Mouse (Mus musculus) cerebellum, postnatal 10 days (tissue): ENCODE data around the gene Fahd1.
A peak's percentile ranks its signal among the peaks of the same experiment; 100 is the strongest.

Experiments
- DNase-seq, 2 experiments: peaks; one replicate each; pipeline ENCODE4 v3.0.0; 2021; ENCODE audit warnings: mixed read lengths in 2 of 2

Gene Fahd1

DNA sequence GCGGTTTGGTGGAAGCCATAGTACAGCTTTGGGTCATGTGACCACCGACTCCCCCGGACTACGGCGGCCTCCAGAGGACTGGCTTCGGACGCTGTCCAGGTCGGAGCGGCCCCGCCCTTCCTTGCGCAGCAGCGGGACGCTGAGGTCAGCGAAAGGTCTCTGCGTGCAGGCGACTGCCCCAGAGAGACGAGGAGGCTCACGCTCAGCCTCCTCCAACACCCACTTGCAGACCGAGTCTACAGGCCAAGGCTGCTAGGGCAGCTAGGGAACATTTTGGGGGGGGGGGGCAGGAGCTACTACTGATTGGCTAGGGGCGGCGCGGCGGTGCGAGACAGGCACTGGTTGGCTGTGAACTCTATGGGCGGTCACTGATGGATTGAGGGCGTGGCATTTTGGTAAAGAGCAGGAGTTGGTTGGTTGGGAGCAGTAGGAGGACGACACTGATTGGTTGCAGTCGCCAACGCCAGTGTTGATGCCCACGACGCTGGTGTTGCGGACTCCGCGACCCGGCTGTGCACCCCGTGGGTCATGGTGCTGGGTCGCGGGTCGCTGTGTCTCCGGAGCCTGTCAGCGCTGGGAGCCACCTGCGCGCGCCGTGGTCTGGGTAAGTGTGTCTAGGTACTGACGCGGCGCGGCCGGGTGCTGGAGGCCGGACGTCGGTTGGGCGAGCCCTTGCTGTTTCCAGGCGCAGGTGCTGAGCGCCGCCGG lies at the start of gene Fahd1:
TSS of gene Fahd1 (minus strand) at position 300 of the 708 bp plus-strand sequence.
- DNase-seq = peak; percentile 96 to 98

DNA sequence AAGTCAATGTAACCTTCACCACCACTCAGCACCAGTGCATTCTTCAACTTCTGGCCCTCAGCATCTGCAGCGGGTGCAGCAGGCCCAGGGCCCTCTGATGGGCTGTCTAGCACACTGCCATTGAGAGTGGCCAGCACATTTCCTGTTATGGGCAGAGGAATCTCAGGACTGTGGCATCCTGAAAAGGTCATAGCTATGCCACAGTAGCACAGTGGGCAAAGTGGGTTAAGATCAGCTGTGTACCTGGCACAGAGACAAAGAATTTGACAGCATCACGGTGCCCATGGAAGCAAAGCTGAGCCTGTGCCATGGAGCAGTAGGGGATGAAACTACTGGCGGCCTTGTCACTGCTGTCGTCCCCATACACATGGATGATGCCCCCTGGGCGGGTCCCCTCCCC lies 49.0 kb upstream of the Fahd1 start:
- no peak for DNase-seq

DNA sequence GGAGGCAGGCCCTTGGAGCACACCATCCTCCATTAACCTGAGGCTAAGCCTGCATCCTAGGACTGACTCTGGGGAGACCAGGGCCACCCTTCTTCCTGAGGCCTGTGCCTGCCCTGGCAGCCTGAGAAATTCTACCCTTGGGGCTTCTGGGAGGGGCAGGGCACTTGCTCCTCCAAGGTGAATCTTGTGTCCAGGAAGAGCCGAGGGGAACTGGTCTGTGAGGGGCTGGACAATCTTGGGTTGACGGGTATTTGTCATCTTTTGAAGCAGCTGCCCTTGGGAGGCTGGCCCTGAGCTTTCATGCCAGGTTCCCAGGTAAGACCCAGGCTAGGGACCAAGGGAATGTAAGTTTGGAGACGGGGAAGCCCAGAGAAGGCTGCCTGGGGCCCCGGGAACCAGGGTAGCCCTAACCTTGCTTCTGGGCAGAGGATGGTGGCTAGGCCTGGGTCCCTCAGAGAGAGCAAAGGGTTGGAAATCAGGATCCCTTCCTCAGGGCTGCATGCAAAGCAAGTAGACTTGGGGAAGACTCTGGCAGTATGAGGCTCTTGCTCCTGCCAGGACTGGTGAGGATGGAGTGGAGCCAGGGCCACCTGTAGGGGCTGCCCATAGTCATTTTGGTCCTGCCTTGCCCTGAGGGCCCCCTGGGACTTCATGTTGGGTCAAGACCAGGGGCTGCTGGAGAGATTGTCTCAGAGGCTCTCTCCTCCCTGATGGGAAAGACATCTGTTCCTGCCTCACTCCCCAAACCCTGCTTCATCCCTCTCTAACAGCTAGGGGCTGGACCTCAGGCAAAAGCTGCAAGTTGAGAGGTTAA lies 48.1 kb upstream of the Fahd1 start:
- DNase-seq = peak in 1 of 2 experiments; percentile 57

DNA sequence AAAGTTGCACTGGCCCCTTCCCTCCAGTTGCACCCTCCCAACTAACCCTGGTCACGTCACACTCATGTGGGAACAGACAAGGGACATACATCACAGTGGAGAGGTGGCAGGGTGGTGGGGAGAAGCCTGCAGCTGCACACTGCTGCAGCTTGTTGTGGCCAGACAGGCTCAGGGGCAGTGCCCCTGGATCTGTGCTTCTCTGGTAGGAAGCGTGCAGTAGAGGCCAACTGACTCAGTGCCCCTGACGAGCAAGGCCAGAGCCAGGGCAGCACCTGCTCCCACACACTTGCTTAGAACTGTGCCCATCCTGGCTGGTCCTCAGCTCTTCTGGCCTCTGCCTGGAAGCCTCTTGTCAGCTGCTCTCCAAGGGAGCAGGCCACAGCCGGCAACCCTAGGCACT lies 47.4 kb upstream of the Fahd1 start:
- DNase-seq = no peak

DNA sequence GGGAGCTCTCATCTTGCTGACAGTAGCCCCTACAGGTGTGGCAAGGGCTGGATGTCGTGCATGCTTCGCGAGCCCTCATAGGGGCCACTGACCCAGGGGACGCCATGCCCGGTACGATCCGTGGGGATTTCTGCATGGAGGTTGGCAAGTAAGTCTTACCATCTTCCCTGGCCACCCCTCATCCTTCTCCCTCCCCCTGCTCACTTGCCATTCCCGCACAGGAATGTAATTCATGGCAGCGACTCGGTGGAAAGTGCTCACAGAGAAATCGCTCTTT lies 46.8 kb upstream of the Fahd1 start:
- peak in 1 of 2 experiments; percentile 48 for DNase-seq

DNA sequence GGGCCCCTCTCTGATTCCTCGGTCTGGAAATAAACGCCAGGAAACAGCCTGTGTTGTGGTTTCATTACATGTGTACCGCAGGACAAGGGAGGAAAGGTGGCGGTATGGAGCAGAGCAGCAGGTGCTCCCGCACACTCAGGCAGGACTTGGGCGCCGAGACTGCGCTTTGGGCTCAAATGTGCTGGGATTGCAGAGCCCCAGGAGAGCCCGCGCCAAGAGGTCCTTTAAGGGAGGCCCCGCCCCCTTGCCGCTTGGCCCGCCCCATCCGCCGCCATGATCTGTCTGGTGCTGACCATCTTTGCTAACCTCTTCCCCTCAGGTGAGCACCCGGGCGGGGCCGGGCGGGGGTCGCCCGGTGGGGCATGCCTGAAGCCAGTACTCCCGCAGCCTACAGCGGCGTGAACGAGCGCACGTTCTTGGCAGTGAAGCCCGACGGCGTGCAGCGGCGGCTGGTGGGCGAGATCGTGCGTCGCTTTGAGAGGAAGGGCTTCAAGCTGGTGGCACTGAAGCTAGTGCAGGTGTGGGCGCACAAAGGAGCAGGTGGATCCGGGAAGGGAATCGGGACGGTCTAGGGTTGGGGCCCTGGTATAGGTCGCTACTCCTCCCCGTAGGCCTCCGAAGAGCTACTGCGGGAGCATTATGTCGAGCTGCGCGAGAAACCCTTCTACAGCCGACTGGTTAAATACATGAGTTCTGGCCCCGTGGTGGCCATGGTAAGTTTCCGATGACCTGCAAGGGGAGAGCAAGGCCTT lies 46.3 kb upstream of the Fahd1 start, which contains the start of gene Nme3:
TSS of gene Nme3 (plus strand) at position 260 of the 752 bp plus-strand sequence.
- peak; percentile 85 to 89 for DNase-seq

DNA sequence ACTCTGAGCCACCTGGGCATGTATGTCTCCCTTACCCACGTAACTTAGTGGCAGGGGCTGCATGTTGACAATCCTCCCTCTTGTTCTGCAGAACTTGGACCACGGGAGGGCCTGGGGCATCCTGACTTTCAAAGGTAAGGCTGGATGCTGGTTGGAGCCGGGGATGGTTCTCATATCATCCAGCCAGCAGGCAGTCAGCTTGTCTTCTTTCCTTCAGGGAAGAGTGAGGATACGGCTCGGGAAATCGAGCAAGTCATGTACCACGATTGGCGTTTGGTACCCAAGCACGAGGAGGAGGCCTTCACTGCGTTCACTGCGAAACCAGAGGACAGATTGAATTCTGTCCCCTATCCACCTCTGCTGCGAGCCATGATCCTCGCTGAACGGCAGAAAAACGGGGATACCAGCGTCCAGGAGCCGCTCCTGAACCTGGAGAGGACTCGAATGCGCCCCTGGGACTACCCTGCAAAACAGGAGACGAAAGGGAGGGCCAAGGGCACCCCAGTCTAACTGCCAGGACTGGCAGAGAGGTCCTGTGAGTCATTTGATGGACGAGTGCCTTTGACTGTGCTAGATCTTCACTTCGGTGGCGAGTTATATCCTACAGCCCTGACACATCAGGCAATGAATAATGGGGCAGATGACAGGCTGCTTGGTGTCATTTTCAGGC lies 45.5 kb upstream of the Fahd1 start:
- DNase-seq = peak; percentile 37 to 48

DNA sequence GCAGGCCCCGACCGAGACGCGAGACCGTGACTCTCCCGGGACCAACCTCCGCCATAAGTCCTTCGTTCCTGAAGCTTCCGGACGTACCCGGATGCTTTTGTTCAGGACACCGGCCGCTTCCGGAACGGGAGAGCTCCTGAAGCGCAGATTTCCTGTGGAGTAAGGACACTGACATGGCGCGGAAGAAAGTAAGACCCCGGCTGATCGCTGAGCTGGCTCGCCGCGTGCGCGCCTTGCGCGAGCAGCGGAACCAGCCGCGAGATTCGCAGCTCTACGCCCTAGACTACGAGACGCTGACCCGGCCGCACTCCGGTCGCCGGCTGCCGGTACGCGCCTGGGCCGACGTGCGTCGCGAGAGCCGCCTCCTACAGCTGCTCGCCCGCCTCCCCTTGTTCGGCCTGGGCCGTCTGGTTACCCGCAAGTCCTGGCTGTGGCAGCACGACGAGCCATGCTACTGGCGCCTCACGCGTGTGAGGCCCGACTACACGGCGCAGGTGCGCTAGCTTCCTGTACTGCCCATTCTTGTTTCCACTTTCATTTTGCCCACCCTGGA lies 44.9 kb upstream of the Fahd1 start, which contains the start of the genes Eme2 and Mrps34:
TSS of gene Eme2 (minus strand) at position 93 of the 553 bp plus-strand sequence.
TSS of gene Mrps34 (plus strand) at position 122 of the 553 bp plus-strand sequence.
- peak; percentile 89 to 90 for DNase-seq

DNA sequence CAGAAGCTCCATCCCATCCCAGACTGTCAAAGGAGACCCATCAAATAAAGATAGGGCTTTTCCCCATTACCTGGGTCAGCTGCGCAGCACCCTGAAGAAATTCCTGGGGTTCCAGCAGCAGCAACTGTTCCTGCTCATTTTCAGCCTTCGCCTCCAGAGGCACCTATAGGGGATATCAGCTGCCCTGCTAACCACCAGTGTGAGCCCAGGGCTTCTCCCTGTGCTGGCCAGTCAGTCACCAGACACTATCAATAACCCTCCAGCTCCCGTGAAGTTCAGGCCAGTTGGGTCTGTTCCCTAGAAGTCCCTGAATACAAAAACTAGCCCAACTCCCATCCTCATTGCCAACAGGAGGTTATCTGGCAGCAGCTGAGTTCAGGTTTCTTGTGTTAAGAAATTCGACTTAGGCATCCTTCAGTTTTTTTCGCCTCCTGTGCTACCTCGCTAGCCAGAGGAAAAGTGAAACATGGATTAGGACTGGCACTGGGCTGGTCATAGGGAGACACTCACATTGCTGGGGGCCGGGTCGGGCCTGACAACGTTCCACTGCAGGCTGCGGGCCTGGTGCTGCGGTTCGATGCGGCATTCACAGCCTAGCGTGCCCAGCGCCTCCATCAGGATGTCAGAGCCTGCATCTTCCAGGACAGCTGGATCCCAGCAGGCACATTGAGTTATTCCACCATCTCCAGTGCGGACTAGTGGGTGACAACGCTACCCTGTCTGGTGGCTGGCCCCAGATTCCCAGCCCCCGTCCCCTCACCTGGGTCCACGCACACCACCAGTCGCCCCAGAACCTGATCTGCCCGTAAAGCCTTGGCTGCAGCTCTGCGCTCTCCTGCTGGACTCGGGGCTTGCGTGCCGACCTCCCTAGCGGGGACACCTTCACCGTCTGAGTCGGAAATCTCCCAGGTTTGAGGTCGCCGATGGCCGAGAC lies 44.2 kb upstream of the Fahd1 start:
- peak in 1 of 2 experiments; percentile 43 for DNase-seq

DNA sequence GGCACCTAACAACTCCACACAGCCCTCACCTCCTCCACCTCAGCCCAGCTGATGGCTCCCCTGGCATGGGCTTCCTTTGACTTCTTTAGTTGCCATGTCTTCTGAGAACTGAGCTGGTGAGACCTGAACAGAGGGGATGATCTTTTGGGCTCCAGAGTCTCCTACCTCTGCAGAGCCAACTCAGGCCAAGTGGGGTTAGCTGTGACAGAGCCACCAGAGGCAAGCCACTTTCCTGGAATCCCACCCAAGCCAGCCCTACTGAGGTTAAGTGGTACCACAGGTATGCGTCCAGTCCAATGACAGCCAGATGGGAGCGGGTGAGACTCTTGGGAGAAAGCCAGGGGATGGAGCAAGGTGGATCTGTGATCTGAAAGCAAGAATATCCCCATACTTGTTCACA lies 43.1 kb upstream of the Fahd1 start:
- DNase-seq = no peak

DNA sequence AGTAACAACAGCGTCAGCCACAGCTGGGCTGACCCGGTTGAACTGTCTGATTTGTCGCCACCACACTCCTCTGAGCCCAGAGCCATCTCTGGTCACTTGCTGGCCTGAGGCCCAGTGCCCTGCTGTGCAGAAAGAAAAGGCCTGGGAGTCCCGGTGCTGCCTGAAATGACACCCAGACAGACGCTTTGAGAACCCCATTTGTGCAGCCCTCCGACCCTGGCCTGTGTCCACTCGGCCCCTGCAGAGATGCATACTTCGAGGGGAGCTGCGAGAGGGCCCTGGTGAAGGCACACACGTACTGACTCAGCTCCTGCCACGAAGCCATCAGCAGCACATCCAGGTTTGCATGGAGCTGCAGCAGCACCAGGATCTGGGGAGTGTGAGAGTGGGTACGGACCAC lies 42.6 kb upstream of the Fahd1 start:
- DNase-seq = peak in 1 of 2 experiments; percentile 48

DNA sequence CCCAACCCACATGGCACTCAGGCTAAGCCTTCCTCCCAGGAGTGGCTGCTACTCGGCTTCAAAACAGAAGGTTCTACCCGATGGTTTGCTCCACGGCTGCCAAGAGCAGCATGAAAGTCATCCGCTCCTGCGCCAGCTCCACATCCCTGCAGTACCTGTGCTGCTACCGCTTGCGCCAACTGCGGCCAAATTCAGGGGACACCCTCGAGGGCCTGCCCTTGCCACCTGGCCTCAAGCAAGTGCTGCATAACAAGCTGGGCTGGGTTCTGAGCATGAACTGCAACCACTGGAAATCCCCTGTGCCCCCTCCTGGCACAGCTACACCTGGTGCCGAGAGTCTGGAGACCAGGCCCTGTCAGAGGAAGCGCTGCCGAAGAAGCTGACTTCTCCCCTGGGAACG lies 41.2 kb upstream of the Fahd1 start:
- peak; percentile 53 to 57 for DNase-seq

DNA sequence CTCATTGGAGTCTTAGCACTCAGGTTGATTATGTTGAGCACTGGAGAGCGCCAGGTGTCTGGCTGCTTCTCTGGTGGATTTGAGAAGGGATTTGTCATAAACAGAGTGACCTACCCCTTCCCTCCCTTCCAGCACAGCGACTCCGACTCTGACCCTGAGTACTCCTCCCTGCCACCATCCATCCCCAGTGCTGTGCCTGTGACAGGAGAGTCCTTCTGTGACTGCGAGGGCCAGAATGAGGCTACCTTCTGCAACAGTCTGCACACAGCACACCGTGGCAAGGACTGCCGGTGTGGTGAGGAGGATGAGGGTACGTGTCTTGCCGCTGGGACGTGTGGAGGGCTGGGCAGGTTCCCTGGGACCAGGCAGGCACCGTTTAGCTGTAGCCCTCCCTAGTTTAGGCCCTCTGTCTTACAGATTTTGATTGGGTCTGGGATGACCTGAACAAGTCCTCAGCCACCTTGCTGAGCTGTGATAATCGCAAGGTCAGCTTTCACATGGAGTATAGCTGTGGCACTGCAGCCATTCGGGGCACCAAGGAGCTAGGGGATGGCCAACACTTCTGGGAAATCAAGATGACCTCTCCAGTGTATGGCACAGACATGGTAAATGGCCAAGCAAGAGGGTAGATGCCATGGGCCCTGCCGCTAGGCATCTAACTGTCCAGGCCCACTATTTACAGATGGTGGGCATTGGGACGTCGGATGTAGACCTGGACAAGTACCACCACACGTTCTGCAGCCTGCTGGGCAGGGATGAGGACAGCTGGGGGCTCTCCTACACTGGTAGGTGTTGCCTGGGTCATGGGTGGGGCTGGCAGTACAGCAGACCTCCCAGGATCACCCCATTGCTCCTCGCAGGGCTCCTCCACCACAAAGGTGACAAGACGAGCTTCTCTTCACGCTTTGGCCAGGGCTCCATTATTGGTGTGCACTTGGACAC lies 40.3 kb upstream of the Fahd1 start:
- no peak for DNase-seq

DNA sequence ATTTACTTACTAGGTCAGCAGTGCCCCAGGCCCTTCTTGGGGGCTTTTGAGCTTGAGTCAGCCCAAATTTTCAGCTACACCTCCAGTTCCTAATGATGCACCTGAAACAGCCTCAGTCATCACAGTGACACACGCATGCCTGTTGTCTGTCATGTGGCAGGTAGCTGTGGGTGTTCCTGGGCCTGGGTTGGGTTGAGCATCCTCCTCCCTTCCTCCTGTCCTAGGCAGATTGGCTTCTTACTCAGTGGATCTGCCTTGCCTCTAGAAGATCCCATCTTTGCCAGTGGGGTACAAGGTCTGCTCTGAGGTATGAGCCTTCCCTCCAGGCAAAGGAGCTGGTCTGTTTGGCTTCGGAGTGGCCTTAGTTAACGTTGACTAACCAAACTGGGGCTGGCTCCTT lies 38.7 kb upstream of the Fahd1 start:
- no peak for DNase-seq

DNA sequence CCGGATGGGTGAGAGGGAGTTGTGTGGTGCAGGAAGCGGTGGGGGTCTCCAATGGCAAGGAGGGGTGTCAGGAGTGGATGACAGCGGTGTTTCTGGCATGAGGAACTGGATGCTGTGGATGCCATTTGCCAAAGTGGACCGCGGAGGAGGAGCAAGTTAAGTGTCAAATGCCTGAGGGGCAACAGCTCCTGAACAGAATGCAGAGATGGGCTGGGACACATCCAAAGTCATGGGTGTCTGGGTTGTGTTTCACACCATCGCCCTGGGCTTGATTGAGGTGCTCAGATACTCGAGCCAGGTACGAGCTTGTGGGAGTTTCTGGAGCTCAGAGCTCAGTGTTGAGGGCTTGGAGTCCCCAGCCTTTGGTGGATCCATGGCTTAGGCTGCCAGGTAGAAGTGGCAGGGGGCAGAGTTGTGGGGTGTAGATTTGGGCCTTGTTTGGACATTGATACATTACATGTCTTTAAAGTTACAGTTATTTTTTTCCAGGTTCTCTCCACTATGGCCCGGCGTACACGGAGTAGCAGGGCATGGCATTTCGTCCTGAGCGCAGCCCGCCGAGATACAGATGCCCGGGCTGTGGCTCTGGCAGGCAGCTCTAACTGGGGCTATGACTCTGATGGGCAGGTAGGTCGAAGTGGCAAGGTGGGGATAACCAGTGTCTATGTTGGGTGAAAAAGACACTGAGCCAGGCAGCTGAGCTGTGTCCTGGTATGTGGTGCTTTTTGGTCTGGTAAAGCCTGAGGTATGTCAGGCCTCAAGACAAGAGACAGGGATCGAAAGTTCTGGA lies 37.3 kb upstream of the Fahd1 start:
- peak; percentile 45 to 61 for DNase-seq

DNA sequence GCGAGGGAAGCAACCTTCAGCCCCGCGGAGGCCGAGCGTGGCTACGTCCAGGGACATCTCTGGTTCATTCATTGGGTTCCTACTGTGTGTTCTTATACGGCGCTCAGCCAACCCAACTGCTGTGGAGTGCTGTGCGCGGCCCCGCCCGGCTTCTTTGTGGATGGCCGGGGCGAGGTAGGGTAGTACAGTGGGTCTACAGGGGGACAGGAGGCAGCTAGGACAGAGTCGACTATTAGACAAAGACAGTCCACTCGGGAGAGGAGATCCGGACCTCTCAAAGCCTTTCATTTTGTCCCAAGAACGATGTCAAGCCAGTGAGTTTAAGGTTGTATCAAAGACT lies 36.7 kb upstream of the Fahd1 start:
- DNase-seq = no peak

DNA sequence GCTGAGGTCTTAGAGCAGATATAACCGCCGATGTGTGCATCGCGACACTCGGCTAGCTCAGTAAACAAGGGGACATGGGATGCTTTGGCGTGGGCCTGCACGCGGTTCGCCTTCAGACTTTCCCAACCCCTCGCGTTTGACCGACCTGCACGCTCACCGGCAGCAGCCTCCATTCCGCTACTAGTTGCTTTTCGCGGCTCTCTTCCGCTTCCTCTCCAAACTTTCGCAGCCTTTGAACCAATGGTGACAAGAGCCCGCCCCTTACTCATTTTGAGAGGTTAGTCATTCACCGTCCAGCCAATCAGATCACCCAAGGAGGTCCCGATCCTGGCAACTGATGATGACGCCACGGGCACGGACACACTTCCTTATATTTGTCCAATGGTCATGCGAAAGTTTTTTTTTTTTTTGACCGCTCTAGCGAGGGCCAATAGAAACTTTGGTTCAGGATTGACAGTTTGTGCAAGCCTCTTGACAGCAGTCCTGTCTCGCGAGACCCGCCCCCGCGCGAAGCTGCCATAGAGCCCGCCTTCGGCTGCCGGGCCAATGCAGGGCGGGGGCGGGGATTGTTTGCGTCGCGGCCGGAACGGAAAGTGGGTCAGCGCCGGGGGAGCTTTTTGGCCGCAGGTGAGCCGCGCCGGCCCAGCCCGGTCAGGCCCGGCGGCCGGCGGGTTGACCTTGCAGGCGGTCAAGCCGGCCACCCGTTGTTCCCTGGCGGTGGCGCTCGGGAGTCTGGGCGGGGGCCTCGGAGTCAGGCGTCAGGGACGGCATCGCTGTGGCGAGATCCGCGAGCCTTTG lies 36.2 kb upstream of the Fahd1 start, which contains the start of the genes Nubp2 and Spsb3:
TSS of gene Nubp2 (minus strand) at position 216 of the 798 bp plus-strand sequence.
TSS of gene Spsb3 (plus strand) at position 510 of the 798 bp plus-strand sequence.
- DNase-seq = peak; percentile 99 to 100
